Mouse (Mus musculus) megakaryocyte, embryonic 14.5 days (primary cell): ENCODE measurements around the gene Ccl3. TPM values are rescaled to one million over a fixed set of nuclear protein-coding genes. Genes with fewer than 3 reads are reported as not detected.

ENCODE experiments used
- H3K27me3 ChIP-seq: replicated peaks from 2 replicates; pipeline ENCODE3; 2012; ENCODE audit warnings: inconsistent platforms
- H3K36me3 ChIP-seq: replicated peaks from 2 replicates; pipeline ENCODE3; 2012; ENCODE audit warnings: low read length, inconsistent platforms, mixed read lengths
- H3K4me1 ChIP-seq: 2 replicates; pipeline ENCODE4 v1.6.1; 2012; ENCODE audit warnings: inconsistent platforms
- H3K4me3 ChIP-seq: replicated peaks from 2 replicates; pipeline ENCODE3; 2012; ENCODE audit warnings: moderate library complexity, mild to moderate bottlenecking, inconsistent platforms
- H3K9me3 ChIP-seq: 2 replicates; pipeline ENCODE4 v1.6.1; 2012; ENCODE audit warnings: inconsistent platforms
- FLI1 ChIP-seq: IDR thresholded peaks from 2 replicates; pipeline ENCODE4 v1.6.1; 2012; ENCODE audit warnings: low read length, inconsistent platforms, mixed read lengths
- GATA1 ChIP-seq: IDR thresholded peaks from 3 replicates; pipeline ENCODE4 v1.6.1; 2012; ENCODE audit warnings: mixed read lengths, low read length, inconsistent platforms, borderline replicate concordance
- polyA plus RNA-seq: library from polyadenylated mRNA; stranded (reverse); fragments of >175 nt; gene quantifications from 2 replicates; pipeline ENCODE4 v1.2.3, GENCODE M21; 2012; ENCODE audit warnings: low replicate concordance; ENCODE audit not compliant: insufficient read depth

Ccl3 gene
- polyA plus RNA-seq, 1 experiment: 7.9 TPM

GRCm38 (mm10) chr11:83600576-83600975 is 48.6 kb downstream of the Ccl3 start:
- TF ChIP-seq GATA1: no peak
- TF ChIP-seq FLI1: no peak
- no peak overlapping the region for H3K4me3 ChIP-seq

DNA sequence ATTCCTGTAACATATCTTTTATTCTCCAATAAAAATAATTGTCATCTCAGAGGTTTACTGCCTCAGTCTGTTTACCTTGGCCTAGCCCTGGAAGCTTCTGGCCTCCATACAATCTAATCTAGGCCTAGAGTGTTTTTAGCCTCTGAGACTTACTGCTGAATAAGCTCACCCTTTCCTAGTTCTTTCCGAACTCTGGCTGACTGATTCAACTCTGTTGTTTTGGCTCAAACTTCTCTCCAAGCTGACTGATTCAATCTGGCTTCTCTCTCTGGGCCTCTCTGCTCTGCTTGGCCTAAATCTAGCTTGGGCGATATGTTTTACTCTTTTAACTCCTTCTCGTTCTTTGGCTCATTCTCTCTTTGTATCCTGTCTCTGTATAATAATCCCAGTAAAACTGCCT is 50.2 kb downstream of the Ccl3 start:
- Histone ChIP-seq H3K4me3 (no peak overlapping the region), H3K36me3 (no peaks in the 10 kb centered on the region), H3K4me1 (peaks cover 4% of the 10 kb centered on the region; the same call in 1 of the 2 replicates), H3K9me3 (no peaks in the 10 kb centered on the region), H3K27me3 (peaks cover 12% of the 10 kb centered on the region)
- TF ChIP-seq FLI1: no peak
- no peak for TF ChIP-seq GATA1

More at GRCm38 (mm10) chr11:83600576-83600975, 48.6 kb downstream of the Ccl3 start:
- Histone ChIP-seq H3K36me3 (no peaks in the 10 kb centered on the region), H3K4me1 (peaks cover 16% of the 10 kb centered on the region), H3K9me3 (no peaks in the 10 kb centered on the region), H3K27me3 (peaks cover 3% of the 10 kb centered on the region)

GRCm38 (mm10) chr11:83598207-83598837 is 50.8 kb downstream of the Ccl3 start:
- Histone ChIP-seq H3K4me1 (peaks cover 4% of the 10 kb centered on the region; the same call in 1 of the 2 replicates), H3K9me3 (no peaks in the 10 kb centered on the region), H3K36me3 (no peaks in the 10 kb centered on the region), H3K4me3 (no peak overlapping the region), H3K27me3 (peaks cover 12% of the 10 kb centered on the region)
- TF ChIP-seq GATA1 (no peak), FLI1 (no peak)

Other genes with a start within 250 kb of the Ccl3 start
- gene Rasl10b, start 240.2 kb downstream of the Ccl3 start, polyA plus RNA-seq: 0.17 and 1.7 TPM in 2 replicates
- not detected in 2 replicates for gene Gas2l2, start 219.9 kb downstream of the Ccl3 start, polyA plus RNA-seq
- gene 1700020L24Rik, start 211.7 kb downstream of the Ccl3 start, polyA plus RNA-seq: 2.3 TPM in 1 of 2 replicates, not detected in the other
- 1.3 TPM in 1 of 2 replicates, not detected in the other for gene Mmp28, start 186.3 kb downstream of the Ccl3 start, polyA plus RNA-seq
- 8.7 and 97.3 TPM in 2 replicates for gene Taf15, start 176.3 kb downstream of the Ccl3 start, polyA plus RNA-seq
- gene Heatr9, start 127.2 kb downstream of the Ccl3 start, polyA plus RNA-seq: not detected in 2 replicates
- gene Ccl5, start 118.8 kb downstream of the Ccl3 start, polyA plus RNA-seq: 10.7 TPM in 1 of 2 replicates, not detected in the other
- 2.4 TPM in 1 of 2 replicates, not detected in the other for gene Ccl9, start 70.7 kb downstream of the Ccl3 start, polyA plus RNA-seq
- 26.0 TPM in 1 of 2 replicates, not detected in the other for gene Ccl6, start 56.3 kb downstream of the Ccl3 start, polyA plus RNA-seq
- gene Rpl9-ps1, start 3.7 kb downstream of the Ccl3 start, polyA plus RNA-seq: not detected in 2 replicates
- gene Ccl4, start 13.2 kb upstream of the Ccl3 start, polyA plus RNA-seq: 1.7 TPM in 1 of 2 replicates, not detected in the other
- gene Wfdc17, start 54.6 kb upstream of the Ccl3 start, polyA plus RNA-seq: not detected in 2 replicates
- gene Wfdc18, start 59.7 kb upstream of the Ccl3 start, polyA plus RNA-seq: not detected in 2 replicates
- gene Wfdc21, start 97.6 kb upstream of the Ccl3 start, polyA plus RNA-seq: not detected in 2 replicates
- 3.5 and 4.0 TPM in 2 replicates for gene Heatr6, start 104.3 kb upstream of the Ccl3 start, polyA plus RNA-seq
- not detected in 2 replicates for gene Hnf1b, start 200.7 kb upstream of the Ccl3 start, polyA plus RNA-seq